In genomic region chr6:121457381-121457780, GRCm38 (mm10) we compare ENCODE assay signal across 13 mouse cellular contexts. TPM values are rescaled to one million over a fixed set of nuclear protein-coding genes. Genes with fewer than 3 reads are reported as not detected.
"Had no signal": no experiment of that assay in that cellular context is flagged by ENCODE, and none has a peak within 500 bp of the region (broad histone marks: within the 10 kb centered on the region; RNA-seq: fewer than 3 reads in every experiment).

No protein-coding gene starts in this region.

- H3K36me3 ChIP-seq: kidney, embryonic 15.5 days; limb, embryonic 13.5 days had no signal

- H3K4me1 ChIP-seq: kidney, embryonic 15.5 days had no signal

- H3K9ac ChIP-seq: kidney, embryonic 15.5 days; limb, embryonic 13.5 days; liver, embryonic 14.5 days had no signal

- DNase-seq: kidney, adult 2 months; kidney, postnatal 14 days; lung, adult 18-20 months; right cerebral cortex, adult 18-20 months; right cerebral cortex, postnatal 25 days; thymus, postnatal 36 days had no signal

- H3K4me2 ChIP-seq: kidney, embryonic 15.5 days; limb, embryonic 13.5 days had no signal

- ATAC-seq: midbrain, embryonic 16.5 days had no signal

- H3K4me3 ChIP-seq: kidney, embryonic 15.5 days; limb, embryonic 13.5 days had no signal

- H3K9me3 ChIP-seq: kidney, embryonic 15.5 days; limb, embryonic 13.5 days had no signal

- H3K27ac ChIP-seq: kidney, embryonic 15.5 days; limb, embryonic 13.5 days; liver, embryonic 14.5 days had no signal

RNA-seq across cellular contexts. Expression of gene Iqsec3, which starts 16.1 kb away (rescaled TPM):
- polyA plus RNA-seq: liver, adult 2 months; lung, embryonic 16.5 days; thymus, postnatal 0 days had no signal
